Mouse (Mus musculus) left cerebral cortex, adult 2 months (tissue): ENCODE results near the gene Cd48. TPM values are rescaled to one million over a fixed set of nuclear protein-coding genes. Genes with fewer than 3 reads are reported as not detected.

ENCODE experiments used
- DNase-seq, 2 experiments: peaks; one replicate each; pipeline ENCODE4 v3.0.0; 2021 to 2022; ENCODE audit warnings: low spot score in 2 of 2, mixed read lengths in 1 of 2; ENCODE audit errors: extremely low spot score in 1 of 2
- H3K27ac ChIP-seq: fragments of 200-600 bp; 2 replicates; pipeline ENCODE4 v1.8.1; 2022
- H3K4me3 ChIP-seq: fragments of 200-600 bp; 2 replicates; pipeline ENCODE4 v1.8.1; 2022
- CTCF ChIP-seq: fragments of 200-600 bp; IDR thresholded peaks from 2 replicates; pipeline ENCODE4 v1.8.1; 2022; ENCODE audit warnings: antibody characterized with exemption, mild to moderate bottlenecking, moderate library complexity
- intact Hi-C: fragments of 180-260 bp; cut with DNase I; formaldehyde crosslinking; loops from one replicate; pipeline ENCODE4 v1.15.1; 2025
- long read RNA-seq, 2 experiments: library from polyadenylated mRNA; stranded (forward); transcript quantifications; one replicate each; pipeline ENCODE4 v2.0.0; 2021; ENCODE audit warnings: borderline mapping rate in 2 of 2
- total RNA-seq, 2 experiments: library from RNA; stranded (reverse); gene quantifications; 2 replicates each; pipeline ENCODE4 v1.2.3; 2021

Gene Cd48
- under 1 TPM; 0.38 to 0.40 TPM for total RNA-seq
- long read RNA-seq, experiment 1, result 0 reads
- long read RNA-seq, experiment 2, result 0 reads

- TF ChIP-seq CTCF, result no peak
- H3K27ac ChIP-seq, result no peak within 1 kb of the TSS
- DNase-seq, result no peak
- H3K4me3 ChIP-seq, result no peak within 1 kb of the TSS
- intact Hi-C loops, result no loop called here
These were observed at the start of gene Cd48 for GRCm38 (mm10) chr1:171681531-171682299. Cd48 (plus strand) TSS chr1:171682009.

DNA sequence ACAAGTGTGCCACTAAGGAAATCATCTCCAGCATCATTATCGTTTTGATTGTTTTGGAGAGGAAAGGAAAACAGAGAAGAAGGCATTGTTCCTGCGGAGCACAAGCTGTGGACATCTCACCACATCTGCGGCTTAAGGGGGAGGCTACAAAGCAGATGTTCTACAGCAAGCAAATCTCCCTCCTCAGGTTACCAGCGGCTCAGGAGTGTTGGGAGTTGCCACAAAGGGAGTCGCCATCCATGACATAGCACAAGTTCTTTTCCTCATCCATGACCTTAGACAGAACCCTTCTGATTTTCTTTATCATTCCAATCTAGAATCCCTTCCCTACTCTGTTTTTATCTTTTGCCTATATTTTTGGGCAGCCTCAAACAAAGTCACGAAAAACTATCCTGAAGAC, 46.1 kb upstream of the Cd48 start:
- TF ChIP-seq CTCF, result no peak
- intact Hi-C loops, result no loop called here

DNA sequence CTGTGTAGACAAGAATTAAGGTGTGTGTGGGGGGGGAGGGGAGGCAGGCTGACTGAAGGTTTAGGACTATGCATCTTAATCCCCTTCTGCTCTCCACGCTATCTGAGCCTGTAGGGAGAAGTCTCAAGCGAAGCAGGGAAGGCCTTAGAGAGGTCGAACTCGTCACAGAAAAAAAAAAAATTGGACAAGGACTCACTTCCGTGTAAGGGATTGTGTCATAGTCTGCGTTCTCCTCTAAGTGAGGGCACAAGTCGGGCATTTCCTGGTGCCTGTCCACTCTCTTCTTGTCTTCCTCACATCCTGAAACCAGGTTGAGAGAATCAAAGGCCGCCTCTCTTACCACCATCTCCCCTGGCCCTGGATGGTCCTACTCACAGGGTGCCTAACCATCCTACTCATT, 44.7 kb upstream of the Cd48 start:
- no peak overlapping the region for H3K27ac ChIP-seq
- no peak for DNase-seq
- no peak overlapping the region for H3K4me3 ChIP-seq
- no peak for TF ChIP-seq CTCF
- intact Hi-C loops, result no loop called here

More for the DNA sequence above, 46.1 kb upstream of the Cd48 start:
- no peak overlapping the region for H3K27ac ChIP-seq
- no peak for DNase-seq
- H3K4me3 ChIP-seq, result no peak overlapping the region

DNA sequence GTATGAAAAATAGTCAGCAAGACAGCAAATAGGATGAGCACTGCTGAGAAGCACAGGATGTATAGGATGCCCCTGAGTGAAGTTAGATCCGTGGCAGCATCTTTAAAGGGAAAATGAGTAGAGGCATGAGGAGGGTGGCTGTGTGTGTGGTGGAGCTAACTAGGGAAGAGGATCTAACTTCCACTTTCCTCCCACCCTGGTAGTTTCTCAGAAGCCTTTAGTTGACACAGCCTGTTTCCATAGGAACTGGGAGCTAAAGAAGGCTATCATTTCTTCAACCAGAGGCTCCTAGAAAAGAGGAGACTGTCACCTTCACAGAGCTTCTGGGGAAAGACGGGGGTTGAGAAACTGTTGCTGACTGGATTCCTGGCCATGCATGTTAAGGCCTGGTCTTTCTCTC, 43.1 kb upstream of the Cd48 start:
- no peak overlapping the region for H3K27ac ChIP-seq
- no peak for TF ChIP-seq CTCF
- H3K4me3 ChIP-seq, result no peak overlapping the region
- no peak for DNase-seq
- intact Hi-C loops, result no loop called here

- intact Hi-C loops, result no loop called here
- Histone ChIP-seq H3K4me3 (no peak overlapping the region), H3K27ac (no peak overlapping the region)
- TF ChIP-seq CTCF, result no peak
- no peak for DNase-seq
These were observed 41.0 kb upstream of the Cd48 start for GRCm38 (mm10) chr1:171640796-171641195.

DNA sequence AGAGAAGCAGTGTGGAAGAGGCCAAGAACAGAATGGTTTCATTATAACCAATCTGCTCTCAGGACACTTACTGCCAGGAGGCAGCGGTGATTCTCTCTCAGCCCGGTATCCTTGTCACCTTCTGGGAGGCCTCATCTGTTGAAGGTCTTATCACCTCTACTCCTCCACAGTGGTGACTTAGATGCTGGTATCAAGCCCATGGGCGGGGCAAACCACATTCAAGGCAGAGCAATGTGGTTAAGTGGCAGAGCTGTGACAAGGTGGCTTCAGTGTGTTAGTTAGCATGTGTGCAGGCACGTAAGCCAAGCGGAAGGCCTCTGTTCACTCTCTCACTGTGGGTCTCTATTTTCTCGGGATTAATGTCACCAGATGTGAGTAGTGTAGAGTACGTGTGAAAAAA, 38.2 kb upstream of the Cd48 start:
- H3K4me3 ChIP-seq, result no peak overlapping the region
- intact Hi-C loops, result no loop called here
- DNase-seq, result no peak
- no peak for TF ChIP-seq CTCF
- no peak overlapping the region for H3K27ac ChIP-seq

DNA sequence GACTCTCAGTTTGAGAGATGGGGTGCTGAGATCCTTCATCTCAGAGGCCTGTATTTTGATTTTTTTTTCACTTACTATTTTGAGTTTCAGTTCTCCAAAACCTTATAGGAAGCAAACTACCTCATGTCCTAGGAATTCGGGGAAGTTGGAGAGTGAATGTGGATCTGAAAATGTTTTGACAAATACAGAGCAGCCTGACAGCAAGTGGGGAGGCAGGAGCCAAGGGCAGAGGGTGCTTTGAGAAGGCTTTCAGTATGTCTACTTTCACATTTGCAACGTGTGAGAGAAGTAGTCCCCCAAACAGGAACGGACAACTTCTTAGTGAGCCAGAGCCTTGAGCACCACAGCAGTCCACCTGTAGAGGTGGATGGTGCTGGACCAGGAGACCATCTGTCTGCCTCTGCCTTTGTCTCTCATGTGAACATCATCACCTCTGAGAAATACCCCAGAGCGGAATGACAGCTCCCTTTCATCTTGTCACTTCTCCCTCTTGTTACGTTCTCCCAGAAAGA, 35.3 kb upstream of the Cd48 start:
- no peak for TF ChIP-seq CTCF
- no peak overlapping the region for H3K27ac ChIP-seq
- no peak overlapping the region for H3K4me3 ChIP-seq
- DNase-seq, result no peak
- intact Hi-C loops, result no loop called here

- no peak overlapping the region for H3K4me3 ChIP-seq
- TF ChIP-seq CTCF, result no peak
- H3K27ac ChIP-seq, result no peak overlapping the region
- DNase-seq, result no peak
- intact Hi-C loops, result no loop called here
These were observed 34.1 kb upstream of the Cd48 start for GRCm38 (mm10) chr1:171647716-171648115.

DNA sequence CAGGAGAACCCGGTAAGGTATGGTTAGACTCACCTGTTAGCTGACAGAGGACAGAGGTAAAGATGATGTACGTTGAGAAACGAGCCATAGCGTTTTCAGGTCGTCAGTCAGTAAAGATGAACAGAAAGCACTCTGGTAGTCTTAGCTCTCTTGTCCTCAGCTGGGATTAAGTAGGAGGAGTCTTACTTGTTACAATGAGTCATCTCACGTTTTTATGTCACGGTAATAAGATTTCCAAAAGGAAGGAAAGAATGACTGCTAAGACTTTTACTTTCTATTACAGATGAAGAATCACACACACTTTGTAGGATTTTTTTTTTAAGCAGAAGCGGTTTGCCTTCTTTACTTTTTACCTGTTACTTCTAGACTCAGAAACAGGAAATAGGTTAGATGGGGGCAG, 33.0 kb upstream of the Cd48 start:
- intact Hi-C loops, result no loop called here
- no peak overlapping the region for H3K27ac ChIP-seq

DNA sequence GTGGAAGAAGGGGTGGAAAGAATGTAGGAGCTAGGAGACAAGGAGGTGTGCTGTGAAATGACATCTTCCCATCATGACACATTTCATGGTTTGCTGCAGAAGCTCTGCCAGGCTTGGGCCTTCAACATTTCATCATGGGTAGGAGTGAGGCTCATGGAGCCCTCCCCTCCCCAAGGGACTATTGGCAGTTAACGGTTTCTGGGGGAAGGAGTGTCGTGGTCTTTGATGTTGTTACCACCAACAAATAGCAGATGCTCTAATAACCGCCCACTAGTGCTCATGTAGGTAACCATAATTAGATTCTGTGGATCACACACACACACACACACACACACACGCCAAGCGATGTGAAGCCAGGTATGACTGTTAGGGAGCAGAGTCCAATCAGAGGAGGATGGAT, 29.1 kb upstream of the Cd48 start, which contains the start of gene Slamf7:
Gene Slamf7, minus strand, starts transcription at position 302 of the 400 bp plus-strand sequence.
- no peak within 1 kb of the TSS for H3K27ac ChIP-seq
- no peak for DNase-seq
- intact Hi-C loops, result no loop called here
- H3K4me3 ChIP-seq, result no peak within 1 kb of the TSS
- no peak for TF ChIP-seq CTCF

More for the DNA sequence above, 33.0 kb upstream of the Cd48 start:
- DNase-seq, result no peak
- TF ChIP-seq CTCF, result no peak
- no peak overlapping the region for H3K4me3 ChIP-seq

GRCm38 (mm10) chr1:171658561-171658991, 23.2 kb upstream of the Cd48 start:
- peak; percentile 54 for TF ChIP-seq CTCF
- peak; percentile 20 for DNase-seq
- intact Hi-C loops, result loop anchor here (1.0 to 2.0 kb wide), 2 partner anchors 96 to 155 kb away; partner anchors contain the start of gene Alyref2
- no peak overlapping the region for H3K4me3 ChIP-seq
- H3K27ac ChIP-seq, result no peak overlapping the region

DNA sequence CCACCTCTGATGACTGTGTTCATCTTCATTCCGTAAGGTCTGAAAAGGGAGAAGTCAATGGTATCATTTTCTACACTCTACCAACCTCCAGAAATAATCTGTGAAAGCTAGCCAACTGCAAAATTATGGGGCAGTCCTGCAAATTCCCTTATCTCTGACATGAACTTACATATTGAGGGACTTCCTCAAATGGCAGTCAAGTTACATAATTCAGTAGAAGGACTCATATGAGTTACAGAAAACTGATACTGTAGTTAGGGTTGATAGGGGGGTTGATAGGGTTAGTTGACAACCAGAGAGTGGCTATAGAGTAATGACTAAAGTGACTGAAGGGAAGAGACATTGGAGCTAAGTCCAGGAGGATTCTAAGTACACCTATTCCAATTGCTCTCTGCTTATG, 21.4 kb upstream of the Cd48 start:
- DNase-seq, result no peak
- H3K4me3 ChIP-seq, result no peak overlapping the region
- intact Hi-C loops, result no loop called here
- H3K27ac ChIP-seq, result no peak overlapping the region
- no peak for TF ChIP-seq CTCF

GRCm38 (mm10) chr1:171661482-171661881, 20.3 kb upstream of the Cd48 start:
- no peak for TF ChIP-seq CTCF
- Histone ChIP-seq H3K27ac (no peak overlapping the region), H3K4me3 (no peak overlapping the region)
- intact Hi-C loops, result no loop called here
- DNase-seq, result no peak
